Mouse (Mus musculus): ENCODE results near the gene Gm364. TPM values are rescaled to one million over a fixed set of nuclear protein-coding genes. Genes with fewer than 3 reads are reported as not detected.

The Gm364 gene
- polyA plus RNA-seq, 1 experiment from 2014 or later, result not detected

DNA sequence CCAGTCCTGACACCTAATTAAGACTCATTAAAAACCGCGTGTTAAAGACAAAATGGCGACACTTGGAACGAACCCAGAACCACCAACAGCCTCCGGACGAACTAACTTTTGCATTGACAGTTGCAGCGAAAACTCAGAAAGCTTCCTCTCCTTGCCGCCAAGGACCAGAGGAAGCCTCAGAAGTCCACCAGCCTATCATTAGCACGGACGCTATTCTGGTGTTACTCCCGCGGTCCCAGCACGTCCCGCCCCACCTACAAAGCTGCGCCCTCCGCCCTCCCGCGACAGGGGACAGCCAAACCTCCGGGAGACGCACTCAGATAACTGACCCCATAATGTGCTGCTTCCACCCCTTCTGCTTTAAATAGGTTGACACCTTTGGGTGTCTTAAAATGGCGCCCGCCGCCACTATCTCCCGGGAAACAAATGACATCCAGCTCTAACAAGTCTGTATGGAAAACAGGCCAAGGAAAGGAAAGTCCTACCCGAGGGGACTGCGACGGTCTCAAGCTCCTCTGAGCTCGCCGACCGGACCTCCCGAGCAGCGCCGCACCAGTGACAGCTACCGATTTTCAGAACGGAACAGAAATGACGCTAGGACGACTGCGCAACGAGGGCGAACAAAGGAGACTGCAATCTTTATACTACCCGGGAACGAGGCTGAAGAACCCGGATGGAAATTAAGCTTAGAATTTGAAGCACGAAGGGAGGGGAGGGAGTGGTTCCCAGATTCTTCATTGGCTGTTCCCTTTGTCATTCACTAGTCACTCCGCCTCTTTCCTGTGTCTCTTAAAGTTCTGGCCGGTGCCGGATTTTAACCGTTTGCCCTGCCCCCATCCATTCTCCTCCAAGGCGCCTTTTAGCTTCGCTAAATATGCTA, 16.3 kb upstream of the Gm364 start, which contains the start of gene Rbmx:
Rbmx (minus strand) TSS at position 670 of the 880 bp plus-strand sequence.
- Histone ChIP-seq H3K27me3 (ENCODE audit: control insufficient read depth, insufficient read depth, low read length) (no peaks in the 10 kb centered on the region), H3K9ac (ENCODE audit: low read depth, low read length) (peak within 1 kb of the TSS; percentile 74), H3K4me1 (ENCODE audit: control insufficient read depth, insufficient read depth, low read length) (no peaks in the 10 kb centered on the region), H3K4me2 (replicated peaks; ENCODE audit: low read depth, low read length) (peak within 1 kb of the TSS; percentile 41), H3K27ac (ENCODE audit: low read depth, low read length) (peak within 1 kb of the TSS; percentile 92), H3K4me3 (ENCODE audit: low read length) (peak within 1 kb of the TSS; percentile 61), H3K36me3 (ENCODE audit: control insufficient read depth, insufficient read depth, low read length) (peaks cover 21% of the 10 kb centered on the region; the same call in 1 of the 2 replicates), H3K9me3 (ENCODE audit: control insufficient read depth, low read length) (no peaks in the 10 kb centered on the region)
- peak; percentile 97 for ATAC-seq (ENCODE audit: low FRiP score, low TSS enrichment)
- WGBS, result 27% methylated on average over 50 of the region's 50 CpGs

DNA sequence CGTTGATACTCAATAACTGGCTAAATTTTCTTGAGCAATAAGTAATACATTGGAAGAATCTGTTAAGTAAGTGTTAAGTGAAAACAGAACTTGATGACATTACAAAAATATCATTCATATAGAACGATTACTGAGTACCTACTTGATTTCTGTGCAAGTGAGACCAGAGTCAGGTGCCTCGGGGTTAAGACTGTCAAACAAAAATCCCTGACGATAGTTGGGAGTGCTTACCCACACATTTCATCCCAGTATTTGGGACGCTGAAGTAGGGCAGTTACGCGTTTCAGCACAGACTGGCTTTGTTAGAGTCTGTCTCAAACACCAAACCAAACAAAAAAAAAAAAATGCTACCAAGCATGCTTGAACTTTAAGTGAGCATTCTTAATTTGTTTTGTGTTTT, 15.5 kb upstream of the Gm364 start:
- peak overlapping the region; percentile 61; the same call in 1 of the 2 replicates for H3K4me3 ChIP-seq (ENCODE audit: low read length)

DNA sequence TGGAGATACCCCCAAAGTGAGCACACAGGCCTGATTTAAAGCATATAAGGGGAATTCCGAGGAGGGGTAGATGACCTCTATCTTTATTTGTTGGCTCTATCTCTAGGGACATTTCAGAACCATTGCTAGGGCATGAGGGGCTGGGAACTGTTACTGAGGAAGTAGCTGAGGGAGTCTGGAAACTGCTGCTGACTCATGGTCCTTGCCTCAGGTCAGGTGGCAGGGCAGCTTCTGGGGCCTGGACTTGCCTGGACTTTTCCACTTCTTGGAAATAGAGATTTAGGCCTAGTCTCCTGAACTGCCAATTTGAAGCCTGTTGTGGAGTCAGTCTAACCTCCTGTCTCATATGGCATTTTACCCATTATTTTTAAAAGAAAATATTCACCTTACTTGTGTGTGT, 7.6 kb upstream of the Gm364 start:
- no peak overlapping the region for H3K4me2 ChIP-seq (replicated peaks; ENCODE audit: low read depth, low read length)
- H3K4me1 ChIP-seq (ENCODE audit: control insufficient read depth, insufficient read depth, low read length), result no peaks in the 10 kb centered on the region
- no peaks in the 10 kb centered on the region for H3K9me3 ChIP-seq (ENCODE audit: control insufficient read depth, low read length)
- H3K27ac ChIP-seq (ENCODE audit: low read depth, low read length), result no peak overlapping the region
- 87% methylated on average over 1 of the region's 1 CpGs for WGBS
- no peaks in the 10 kb centered on the region for H3K27me3 ChIP-seq (ENCODE audit: control insufficient read depth, insufficient read depth, low read length)
- no peaks in the 10 kb centered on the region for H3K36me3 ChIP-seq (ENCODE audit: control insufficient read depth, insufficient read depth, low read length)
- H3K4me3 ChIP-seq (ENCODE audit: low read length), result no peak overlapping the region
- no peak overlapping the region for H3K9ac ChIP-seq (ENCODE audit: low read depth, low read length)
- no peak for ATAC-seq (ENCODE audit: low FRiP score, low TSS enrichment)

More for the DNA sequence above, 15.5 kb upstream of the Gm364 start:
- no peaks in the 10 kb centered on the region for H3K27me3 ChIP-seq (ENCODE audit: control insufficient read depth, insufficient read depth, low read length)
- peak overlapping the region; percentile 36 for H3K4me2 ChIP-seq (replicated peaks; ENCODE audit: low read depth, low read length)
- 0 out of 2 replicates have a peak overlapping the region, but pooled peaks have one; percentile 18 for H3K9ac ChIP-seq (ENCODE audit: low read depth, low read length)
- H3K27ac ChIP-seq (ENCODE audit: low read depth, low read length), result no peak overlapping the region
- H3K36me3 ChIP-seq (ENCODE audit: control insufficient read depth, insufficient read depth, low read length), result peaks cover 16% of the 10 kb centered on the region; the same call in 1 of the 2 replicates
- WGBS, result 36% methylated on average over 7 of the region's 7 CpGs
- H3K9me3 ChIP-seq (ENCODE audit: control insufficient read depth, low read length), result no peaks in the 10 kb centered on the region
- no peaks in the 10 kb centered on the region for H3K4me1 ChIP-seq (ENCODE audit: control insufficient read depth, insufficient read depth, low read length)
- no peak; the same call in 1 of the 2 replicates for ATAC-seq (ENCODE audit: low FRiP score, low TSS enrichment)

DNA sequence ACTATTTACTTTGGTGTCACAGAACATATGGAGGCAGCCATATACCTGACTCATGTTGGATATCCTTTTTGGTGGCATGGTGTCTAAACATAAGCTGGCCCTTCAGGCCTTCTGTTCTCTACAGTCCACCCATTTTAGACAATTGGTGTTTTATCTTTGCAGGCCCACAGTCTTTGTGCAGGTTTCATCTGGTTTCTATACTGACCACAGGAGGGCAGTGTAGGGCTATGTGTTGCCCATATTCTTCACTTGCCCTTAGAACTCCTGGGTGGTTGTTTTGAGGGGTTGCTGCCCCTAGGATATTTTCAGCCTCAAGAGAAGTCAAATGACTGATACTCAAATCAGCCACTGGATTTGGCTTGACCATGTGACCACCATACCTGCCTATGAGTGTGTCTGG, 5.3 kb upstream of the Gm364 start:
- no peaks in the 10 kb centered on the region for H3K9me3 ChIP-seq (ENCODE audit: control insufficient read depth, low read length)
- no peak overlapping the region for H3K4me2 ChIP-seq (replicated peaks; ENCODE audit: low read depth, low read length)
- H3K27ac ChIP-seq (ENCODE audit: low read depth, low read length), result no peak overlapping the region
- H3K4me1 ChIP-seq (ENCODE audit: control insufficient read depth, insufficient read depth, low read length), result no peaks in the 10 kb centered on the region
- no peak overlapping the region for H3K4me3 ChIP-seq (ENCODE audit: low read length)
- H3K9ac ChIP-seq (ENCODE audit: low read depth, low read length), result no peak overlapping the region
- no peak for ATAC-seq (ENCODE audit: low FRiP score, low TSS enrichment)
- no peaks in the 10 kb centered on the region for H3K36me3 ChIP-seq (ENCODE audit: control insufficient read depth, insufficient read depth, low read length)
- H3K27me3 ChIP-seq (ENCODE audit: control insufficient read depth, insufficient read depth, low read length), result no peaks in the 10 kb centered on the region

DNA sequence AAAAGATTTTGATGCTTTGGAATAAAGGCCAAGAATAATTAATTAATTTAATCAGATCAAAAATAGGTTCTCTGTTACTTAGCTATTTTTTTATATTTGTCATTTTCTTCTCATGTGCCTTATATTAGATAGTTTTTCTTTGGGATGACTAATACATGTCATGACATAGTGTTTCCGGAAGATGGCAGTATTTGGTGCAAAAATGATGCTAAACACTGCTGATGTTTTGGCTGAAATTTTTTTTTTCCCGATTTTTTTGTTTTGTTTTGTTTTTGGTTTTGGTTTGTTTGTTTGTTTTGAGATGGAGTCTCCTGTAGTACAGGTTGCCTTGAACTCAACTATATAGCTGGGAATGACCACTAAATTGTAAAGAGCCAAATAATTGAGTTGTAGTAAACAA, 22.7 kb downstream of the Gm364 start:
- H3K27me3 ChIP-seq (ENCODE audit: control insufficient read depth, insufficient read depth, low read length), result no peaks in the 10 kb centered on the region
- no peaks in the 10 kb centered on the region for H3K4me1 ChIP-seq (ENCODE audit: control insufficient read depth, insufficient read depth, low read length)
- ATAC-seq (ENCODE audit: low FRiP score, low TSS enrichment), result no peak
- no peaks in the 10 kb centered on the region for H3K9me3 ChIP-seq (ENCODE audit: control insufficient read depth, low read length)
- 9% methylated on average over 2 of the region's 2 CpGs for WGBS
- H3K4me3 ChIP-seq (ENCODE audit: low read length), result no peak overlapping the region
- no peak overlapping the region for H3K4me2 ChIP-seq (replicated peaks; ENCODE audit: low read depth, low read length)
- no peaks in the 10 kb centered on the region for H3K36me3 ChIP-seq (ENCODE audit: control insufficient read depth, insufficient read depth, low read length)
- H3K9ac ChIP-seq (ENCODE audit: low read depth, low read length), result no peak overlapping the region
- H3K27ac ChIP-seq (ENCODE audit: low read depth, low read length), result no peak overlapping the region

DNA sequence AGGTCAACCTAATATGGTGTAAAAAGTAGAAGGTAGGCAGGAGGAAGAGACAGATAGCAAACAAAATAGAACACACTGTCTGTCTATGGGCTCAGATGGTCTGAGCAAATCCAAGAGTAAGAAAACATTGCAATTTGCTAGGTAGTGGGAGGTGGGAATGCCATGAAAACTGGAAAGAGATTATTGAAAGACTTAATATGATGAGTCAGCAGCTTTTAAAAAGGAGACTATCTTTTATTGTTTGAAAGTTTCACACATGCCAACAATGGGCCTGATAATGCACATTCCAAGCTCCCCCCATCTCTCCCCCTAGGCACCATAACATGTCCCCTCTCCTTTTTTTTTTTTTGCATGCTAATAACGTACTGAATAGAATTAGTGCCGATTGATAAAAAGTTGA, 24.9 kb downstream of the Gm364 start:
- WGBS, result 94% methylated on average over 2 of the region's 2 CpGs
- no peaks in the 10 kb centered on the region for H3K36me3 ChIP-seq (ENCODE audit: control insufficient read depth, insufficient read depth, low read length)
- H3K27ac ChIP-seq (ENCODE audit: low read depth, low read length), result no peak overlapping the region
- no peak overlapping the region for H3K4me2 ChIP-seq (replicated peaks; ENCODE audit: low read depth, low read length)
- no peak for ATAC-seq (ENCODE audit: low FRiP score, low TSS enrichment)
- no peaks in the 10 kb centered on the region for H3K27me3 ChIP-seq (ENCODE audit: control insufficient read depth, insufficient read depth, low read length)
- H3K9ac ChIP-seq (ENCODE audit: low read depth, low read length), result no peak overlapping the region
- H3K4me1 ChIP-seq (ENCODE audit: control insufficient read depth, insufficient read depth, low read length), result no peaks in the 10 kb centered on the region
- no peaks in the 10 kb centered on the region for H3K9me3 ChIP-seq (ENCODE audit: control insufficient read depth, low read length)
- no peak overlapping the region for H3K4me3 ChIP-seq (ENCODE audit: low read length)

DNA sequence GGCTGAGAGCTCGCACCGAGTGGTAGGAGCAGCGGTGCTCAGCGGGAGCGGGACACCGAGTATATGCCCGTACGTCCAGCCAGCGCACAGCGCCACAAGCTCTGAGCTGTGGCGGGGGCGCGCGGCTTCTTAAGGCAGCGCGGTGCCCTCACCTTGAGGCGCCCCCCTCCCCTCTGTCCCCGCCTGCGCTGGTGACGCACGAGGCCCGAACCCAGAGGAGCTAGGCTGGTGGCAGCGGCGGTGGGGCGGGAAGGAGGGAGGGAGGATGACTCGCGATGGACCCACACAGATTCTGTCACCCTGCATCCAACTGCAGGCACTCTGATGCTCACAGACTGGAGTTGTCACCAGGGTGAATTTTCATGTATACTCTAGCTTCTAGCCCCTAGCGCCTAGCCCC, 94.7 kb downstream of the Gm364 start, which contains the start of gene Gpr101:
Gpr101 (minus strand) TSS at position 124 of the 400 bp plus-strand sequence.
- no peaks in the 10 kb centered on the region for H3K4me1 ChIP-seq (ENCODE audit: control insufficient read depth, insufficient read depth, low read length)
- no peak within 1 kb of the TSS for H3K9ac ChIP-seq (ENCODE audit: low read depth, low read length)
- H3K9me3 ChIP-seq (ENCODE audit: control insufficient read depth, low read length), result no peaks in the 10 kb centered on the region
- no peak within 1 kb of the TSS for H3K27ac ChIP-seq (ENCODE audit: low read depth, low read length)
- peak within 1 kb of the TSS; percentile 26 for H3K4me3 ChIP-seq (ENCODE audit: low read length)
- H3K4me2 ChIP-seq (replicated peaks; ENCODE audit: low read depth, low read length), result peak within 1 kb of the TSS; percentile 44
- no peaks in the 10 kb centered on the region for H3K36me3 ChIP-seq (ENCODE audit: control insufficient read depth, insufficient read depth, low read length)
- ATAC-seq (ENCODE audit: low FRiP score, low TSS enrichment), result peak; percentile 46; the same call in 1 of the 2 replicates
- WGBS, result 21% methylated on average over 18 of the region's 28 CpGs
- H3K27me3 ChIP-seq (ENCODE audit: control insufficient read depth, insufficient read depth, low read length), result peaks cover 19% of the 10 kb centered on the region; the same call in 1 of the 2 replicates

DNA sequence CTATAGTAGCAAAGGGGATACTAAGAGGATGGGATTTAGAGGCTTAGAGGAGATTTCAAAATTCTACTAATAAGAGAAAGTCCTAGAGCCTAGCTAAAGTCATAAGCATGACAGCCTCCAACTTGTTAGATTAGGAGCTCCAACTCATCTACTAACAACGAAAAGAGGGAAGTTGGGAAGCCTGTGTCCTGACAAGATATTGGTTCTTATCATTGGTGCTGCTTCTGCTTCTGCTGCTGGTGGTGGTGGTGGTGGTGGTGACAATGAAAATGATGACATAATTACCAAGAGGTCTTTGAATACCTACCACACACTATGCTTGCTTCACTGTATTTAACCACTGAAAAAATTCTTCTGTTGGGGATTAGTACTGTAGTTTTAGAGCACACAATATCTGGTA, 97.3 kb downstream of the Gm364 start:
- 67% methylated on average over 1 of the region's 1 CpGs for WGBS
- Histone ChIP-seq H3K4me1 (ENCODE audit: control insufficient read depth, insufficient read depth, low read length) (no peaks in the 10 kb centered on the region), H3K4me3 (ENCODE audit: low read length) (no peak overlapping the region)

More for the DNA sequence above, 97.3 kb downstream of the Gm364 start:
- H3K9ac ChIP-seq (ENCODE audit: low read depth, low read length), result no peak overlapping the region
- H3K4me2 ChIP-seq (replicated peaks; ENCODE audit: low read depth, low read length), result no peak overlapping the region
- no peaks in the 10 kb centered on the region for H3K36me3 ChIP-seq (ENCODE audit: control insufficient read depth, insufficient read depth, low read length)
- no peaks in the 10 kb centered on the region for H3K9me3 ChIP-seq (ENCODE audit: control insufficient read depth, low read length)
- ATAC-seq (ENCODE audit: low FRiP score, low TSS enrichment), result no peak
- no peak overlapping the region for H3K27ac ChIP-seq (ENCODE audit: low read depth, low read length)
- peaks cover 19% of the 10 kb centered on the region; the same call in 1 of the 2 replicates for H3K27me3 ChIP-seq (ENCODE audit: control insufficient read depth, insufficient read depth, low read length)
